Mouse (Mus musculus) limb, embryonic 15.5 days (tissue): Measurements from ENCODE around the gene Gm17334. TPM values are rescaled to one million over a fixed set of nuclear protein-coding genes. Genes with fewer than 3 reads are reported as not detected.

Experiments used
- ATAC-seq: fragments of 200-750 bp; cut with Nextera tagmentation; 2 replicates; pipeline ENCODE4 v1.8.0; 2017; ENCODE audit warnings: low read depth, moderate TSS enrichment; ENCODE audit not compliant: insufficient number of reproducible peaks, low FRiP score, low TSS enrichment
- H3K27ac ChIP-seq: fragments of 300-500 bp; sonication (generic); 2 replicates; pipeline ENCODE4 v1.5.1; 2015; ENCODE audit warnings: moderate library complexity, mild to moderate bottlenecking, inconsistent platforms
- H3K27me3 ChIP-seq: fragments of 300-500 bp; sonication (generic); 2 replicates; pipeline ENCODE4 v1.6.1; 2015; ENCODE audit warnings: inconsistent platforms
- H3K36me3 ChIP-seq: fragments of 300-500 bp; sonication (generic); 2 replicates; pipeline ENCODE4 v1.6.1; 2015; ENCODE audit warnings: inconsistent platforms
- H3K4me1 ChIP-seq: fragments of 300-500 bp; sonication (generic); 2 replicates; pipeline ENCODE4 v1.6.1; 2015; ENCODE audit warnings: inconsistent platforms
- H3K4me2 ChIP-seq: fragments of 300-500 bp; sonication (generic); 2 replicates; pipeline ENCODE4 v1.6.1; 2015; ENCODE audit warnings: mild to moderate bottlenecking, inconsistent platforms
- H3K4me3 ChIP-seq: fragments of 300-500 bp; sonication (generic); 2 replicates; pipeline ENCODE4 v1.5.1; 2015; ENCODE audit warnings: mild to moderate bottlenecking, inconsistent platforms
- H3K9ac ChIP-seq: fragments of 300-500 bp; sonication (generic); 2 replicates; pipeline ENCODE4 v1.6.1; 2015; ENCODE audit warnings: inconsistent platforms
- H3K9me3 ChIP-seq: fragments of 300-500 bp; sonication (generic); 2 replicates; pipeline ENCODE4 v1.6.1; 2016; ENCODE audit warnings: inconsistent platforms
- WGBS: fragments of 180-500 bp; shearing (Covaris S2); methylation state at CpG from one replicate; pipeline ENCODE4 v1.1.7; 2015; 5-methylcytosine and 5-hydroxymethylcytosine counted together
- polyA plus RNA-seq: library from polyadenylated mRNA; unstranded; fragments of >200 nt; fragmentation: Nextera tagmentation; extraction: Ambion mirVana; gene quantifications from 2 replicates; pipeline ENCODE4 v1.2.1, GENCODE M21; 2015

The Gm17334 gene
- polyA plus RNA-seq, 1 experiment from 2014 or later, result 0.22 TPM

DNA sequence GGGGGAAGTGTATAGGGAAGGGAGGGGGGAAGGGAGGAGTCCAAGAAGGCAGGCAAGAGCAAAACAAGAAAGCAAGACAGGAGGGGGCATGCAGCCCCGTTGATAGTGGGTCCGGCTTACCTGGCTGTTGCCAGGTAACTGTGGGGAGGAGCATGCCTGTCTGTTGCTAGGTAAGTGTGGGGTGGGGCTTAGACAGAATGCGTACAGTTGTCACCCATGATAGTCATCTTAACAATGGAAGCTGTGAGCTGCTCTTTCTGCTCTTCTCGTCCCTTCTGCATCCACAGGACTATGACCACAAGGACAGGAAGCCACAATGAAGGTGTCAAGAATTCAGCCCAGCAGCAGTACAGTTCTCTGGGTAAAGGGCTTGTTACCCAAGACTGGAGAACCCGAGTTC is 37.2 kb upstream of the Gm17334 start:
- no peak overlapping the region for H3K9ac ChIP-seq
- ATAC-seq, result no peak
- H3K27ac ChIP-seq, result no peak overlapping the region
- no peak overlapping the region for H3K4me3 ChIP-seq
- H3K4me2 ChIP-seq, result no peak overlapping the region
- WGBS, result 57% methylated on average over 5 of the region's 5 CpGs
- no peaks in the 10 kb centered on the region for H3K36me3 ChIP-seq
- H3K4me1 ChIP-seq, result peaks cover 11% of the 10 kb centered on the region
- H3K27me3 ChIP-seq, result no peaks in the 10 kb centered on the region
- H3K9me3 ChIP-seq, result no peaks in the 10 kb centered on the region

DNA sequence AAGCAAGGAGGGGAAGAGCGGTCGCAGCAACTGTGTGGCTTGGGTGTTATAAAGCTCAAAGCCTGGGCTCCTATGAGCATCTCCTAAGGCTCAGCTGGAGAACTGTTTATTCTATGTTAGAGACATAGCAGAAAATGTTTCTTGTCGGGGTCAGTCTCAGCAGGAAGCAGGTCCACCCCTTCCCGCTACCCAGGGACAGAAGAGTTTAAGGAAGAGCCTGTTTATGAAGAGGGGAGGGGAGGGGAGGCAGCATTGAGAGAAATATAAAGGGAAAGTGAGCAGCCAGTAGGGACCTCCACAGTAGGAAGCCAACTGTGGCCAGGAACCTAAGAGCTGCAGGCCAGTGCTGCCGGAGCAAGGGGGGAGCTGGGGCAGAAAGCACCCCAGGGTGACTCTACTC is 36.4 kb upstream of the Gm17334 start:
- no peak overlapping the region for H3K4me2 ChIP-seq
- no peak overlapping the region for H3K4me3 ChIP-seq
- H3K36me3 ChIP-seq, result no peaks in the 10 kb centered on the region
- H3K4me1 ChIP-seq, result peaks cover 11% of the 10 kb centered on the region
- WGBS, result 52% methylated on average over 5 of the region's 5 CpGs
- no peak for ATAC-seq
- H3K27ac ChIP-seq, result no peak overlapping the region
- H3K27me3 ChIP-seq, result no peaks in the 10 kb centered on the region
- no peaks in the 10 kb centered on the region for H3K9me3 ChIP-seq
- no peak overlapping the region for H3K9ac ChIP-seq

GRCm38 (mm10) chr11:53805786-53806185 is 32.8 kb upstream of the Gm17334 start:
- H3K27me3 ChIP-seq, result no peaks in the 10 kb centered on the region
- ATAC-seq, result no peak
- peaks cover 11% of the 10 kb centered on the region for H3K4me1 ChIP-seq
- 53% methylated on average over 9 of the region's 9 CpGs for WGBS
- no peak overlapping the region for H3K9ac ChIP-seq
- no peaks in the 10 kb centered on the region for H3K36me3 ChIP-seq
- H3K4me3 ChIP-seq, result no peak overlapping the region
- H3K9me3 ChIP-seq, result no peaks in the 10 kb centered on the region
- no peak overlapping the region for H3K4me2 ChIP-seq
- no peak overlapping the region for H3K27ac ChIP-seq

DNA sequence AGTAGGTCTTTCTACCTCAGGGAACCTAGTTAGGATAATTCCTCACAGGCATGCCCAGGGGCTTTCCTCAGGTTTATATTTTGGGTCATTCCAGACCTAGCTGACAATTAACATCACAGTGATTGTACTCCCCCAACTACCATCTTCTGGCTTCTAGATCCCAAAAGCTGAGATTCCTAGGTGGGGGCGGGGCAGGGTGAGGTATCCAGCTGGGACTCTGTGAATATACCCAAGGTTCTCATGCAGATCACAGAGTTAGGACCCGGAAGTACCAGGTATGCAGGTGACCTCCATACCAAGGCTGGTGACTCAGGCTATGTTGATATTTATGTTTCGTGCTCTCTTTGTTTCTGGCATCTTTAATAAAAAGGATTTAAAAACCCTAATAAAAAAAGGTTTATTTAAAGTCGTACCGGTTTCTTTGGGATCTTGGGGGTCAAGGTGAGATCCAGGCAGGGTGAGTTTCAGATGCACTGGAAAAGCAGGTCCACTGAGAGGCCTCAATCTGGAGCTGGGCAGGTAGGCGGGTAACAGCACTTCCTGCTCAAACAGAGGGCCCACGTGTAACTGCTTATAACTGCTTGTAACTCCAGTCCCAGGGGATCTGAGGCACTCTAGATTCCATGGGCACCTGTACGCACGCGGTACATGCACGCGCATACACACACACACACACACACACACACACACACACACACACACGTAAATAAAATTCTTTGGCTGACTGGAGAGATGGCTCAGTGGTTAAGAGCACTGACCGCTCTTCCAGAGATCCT is 31.8 kb upstream of the Gm17334 start:
- Histone ChIP-seq H3K9me3 (no peaks in the 10 kb centered on the region), H3K4me3 (no peak overlapping the region), H3K9ac (no peak overlapping the region), H3K4me1 (peaks cover 10% of the 10 kb centered on the region), H3K36me3 (no peaks in the 10 kb centered on the region), H3K27me3 (no peaks in the 10 kb centered on the region), H3K4me2 (no peak overlapping the region), H3K27ac (no peak overlapping the region)
- ATAC-seq, result no peak
- WGBS, result 64% methylated on average over 14 of the region's 14 CpGs

- WGBS, result 82% methylated on average over 6 of the region's 6 CpGs
- peaks cover 10% of the 10 kb centered on the region for H3K4me1 ChIP-seq
- H3K4me3 ChIP-seq, result no peak overlapping the region
- no peak for ATAC-seq
- no peak overlapping the region for H3K4me2 ChIP-seq
- no peaks in the 10 kb centered on the region for H3K36me3 ChIP-seq
- H3K9ac ChIP-seq, result no peak overlapping the region
- H3K27ac ChIP-seq, result no peak overlapping the region
- H3K27me3 ChIP-seq, result no peaks in the 10 kb centered on the region
- H3K9me3 ChIP-seq, result no peaks in the 10 kb centered on the region
Observed at GRCm38 (mm10) chr11:53803494-53803893, 30.5 kb upstream of the Gm17334 start.

- peaks cover 10% of the 10 kb centered on the region for H3K4me1 ChIP-seq
- no peaks in the 10 kb centered on the region for H3K27me3 ChIP-seq
- H3K27ac ChIP-seq, result no peak overlapping the region
- ATAC-seq, result no peak
- no peak overlapping the region for H3K4me3 ChIP-seq
- 69% methylated on average over 12 of the region's 12 CpGs for WGBS
- H3K4me2 ChIP-seq, result no peak overlapping the region
- no peaks in the 10 kb centered on the region for H3K9me3 ChIP-seq
- no peaks in the 10 kb centered on the region for H3K36me3 ChIP-seq
- H3K9ac ChIP-seq, result no peak overlapping the region
Observed at GRCm38 (mm10) chr11:53803093-53803492, 30.1 kb upstream of the Gm17334 start.

- no peaks in the 10 kb centered on the region for H3K36me3 ChIP-seq
- WGBS, result 81% methylated on average over 5 of the region's 5 CpGs
- ATAC-seq, result no peak
- no peaks in the 10 kb centered on the region for H3K27me3 ChIP-seq
- no peak overlapping the region for H3K27ac ChIP-seq
- peaks cover 26% of the 10 kb centered on the region for H3K4me1 ChIP-seq
- H3K9me3 ChIP-seq, result no peaks in the 10 kb centered on the region
- no peak overlapping the region for H3K9ac ChIP-seq
- H3K4me2 ChIP-seq, result no peak overlapping the region
- no peak overlapping the region for H3K4me3 ChIP-seq
Observed at GRCm38 (mm10) chr11:53800975-53801374, 28.0 kb upstream of the Gm17334 start.

GRCm38 (mm10) chr11:53800036-53800435 is 27.0 kb upstream of the Gm17334 start:
- no peaks in the 10 kb centered on the region for H3K27me3 ChIP-seq
- H3K27ac ChIP-seq, result no peak overlapping the region
- no peak overlapping the region for H3K4me3 ChIP-seq
- H3K9ac ChIP-seq, result no peak overlapping the region
- H3K4me1 ChIP-seq, result peaks cover 26% of the 10 kb centered on the region
- H3K9me3 ChIP-seq, result no peaks in the 10 kb centered on the region
- H3K4me2 ChIP-seq, result no peak overlapping the region
- no peak for ATAC-seq
- no peaks in the 10 kb centered on the region for H3K36me3 ChIP-seq
- 64% methylated on average over 4 of the region's 4 CpGs for WGBS

DNA sequence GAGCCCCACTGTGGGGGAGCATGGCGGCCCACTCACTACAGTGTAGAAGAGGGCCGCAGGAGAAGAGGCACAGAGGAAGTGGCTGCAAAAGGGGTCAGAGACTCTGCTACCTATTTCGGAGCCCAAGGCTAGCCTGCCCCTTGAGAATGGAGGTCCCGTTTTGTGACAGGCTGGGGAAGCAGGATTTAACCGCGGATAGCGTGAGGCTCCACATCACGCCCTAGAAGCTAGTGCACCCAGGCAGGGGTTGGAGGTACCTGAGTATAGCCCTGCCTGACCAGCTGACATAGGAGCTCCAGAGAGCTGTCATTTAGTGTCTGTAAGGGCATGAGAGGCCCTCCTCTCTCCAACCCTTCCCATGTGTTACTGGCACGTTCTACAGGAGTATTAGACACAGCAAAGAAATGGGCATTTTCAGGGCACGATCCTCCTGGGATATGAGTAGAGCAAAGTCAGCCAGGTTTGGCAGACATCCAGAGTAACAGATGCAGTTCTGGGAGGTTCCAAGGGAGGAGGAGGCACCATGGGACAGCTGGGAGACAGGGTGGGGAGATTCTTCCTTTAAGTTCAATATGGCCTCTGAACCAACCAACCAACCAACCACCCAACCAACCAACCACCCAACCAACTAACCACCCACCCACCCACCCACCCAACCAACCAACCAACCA is 25.2 kb upstream of the Gm17334 start:
- no peak for ATAC-seq
- Histone ChIP-seq H3K9ac (no peak overlapping the region), H3K27me3 (no peaks in the 10 kb centered on the region), H3K9me3 (no peaks in the 10 kb centered on the region), H3K4me2 (no peak overlapping the region), H3K36me3 (no peaks in the 10 kb centered on the region), H3K4me3 (no peak overlapping the region), H3K4me1 (peaks cover 37% of the 10 kb centered on the region), H3K27ac (no peak overlapping the region)
- 90% methylated on average over 10 of the region's 10 CpGs for WGBS

DNA sequence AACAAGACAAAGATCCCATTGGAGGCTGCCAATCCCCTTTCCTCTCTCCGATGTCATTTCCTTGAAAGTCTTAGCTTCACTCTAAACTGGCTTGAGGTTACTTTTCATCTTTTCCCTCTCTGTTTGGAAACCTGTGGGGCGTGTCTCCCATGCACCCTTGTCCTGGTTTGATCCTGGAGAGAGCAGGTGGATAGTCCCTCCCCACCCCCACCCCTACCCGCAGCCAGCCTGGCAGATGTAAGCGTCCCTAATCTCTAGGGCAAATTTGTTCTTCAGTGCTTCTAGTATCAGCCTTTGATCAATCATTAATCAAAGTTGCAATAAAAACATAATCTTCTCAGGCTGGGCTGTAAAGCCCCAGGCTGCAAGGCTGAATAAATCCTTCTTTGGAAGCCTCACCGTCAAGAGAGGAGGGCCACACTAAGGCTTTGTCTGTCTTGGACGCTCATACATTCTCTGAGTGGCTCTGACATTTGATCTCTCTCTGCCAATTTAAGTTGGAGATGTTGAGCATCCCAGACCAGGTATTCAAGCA is 24.5 kb upstream of the Gm17334 start:
- Histone ChIP-seq H3K9ac (no peak overlapping the region), H3K27me3 (no peaks in the 10 kb centered on the region), H3K27ac (no peak overlapping the region), H3K4me2 (no peak overlapping the region), H3K9me3 (no peaks in the 10 kb centered on the region), H3K36me3 (no peaks in the 10 kb centered on the region), H3K4me1 (peaks cover 35% of the 10 kb centered on the region), H3K4me3 (no peak overlapping the region)
- no peak for ATAC-seq
- WGBS, result 54% methylated on average over 6 of the region's 6 CpGs

DNA sequence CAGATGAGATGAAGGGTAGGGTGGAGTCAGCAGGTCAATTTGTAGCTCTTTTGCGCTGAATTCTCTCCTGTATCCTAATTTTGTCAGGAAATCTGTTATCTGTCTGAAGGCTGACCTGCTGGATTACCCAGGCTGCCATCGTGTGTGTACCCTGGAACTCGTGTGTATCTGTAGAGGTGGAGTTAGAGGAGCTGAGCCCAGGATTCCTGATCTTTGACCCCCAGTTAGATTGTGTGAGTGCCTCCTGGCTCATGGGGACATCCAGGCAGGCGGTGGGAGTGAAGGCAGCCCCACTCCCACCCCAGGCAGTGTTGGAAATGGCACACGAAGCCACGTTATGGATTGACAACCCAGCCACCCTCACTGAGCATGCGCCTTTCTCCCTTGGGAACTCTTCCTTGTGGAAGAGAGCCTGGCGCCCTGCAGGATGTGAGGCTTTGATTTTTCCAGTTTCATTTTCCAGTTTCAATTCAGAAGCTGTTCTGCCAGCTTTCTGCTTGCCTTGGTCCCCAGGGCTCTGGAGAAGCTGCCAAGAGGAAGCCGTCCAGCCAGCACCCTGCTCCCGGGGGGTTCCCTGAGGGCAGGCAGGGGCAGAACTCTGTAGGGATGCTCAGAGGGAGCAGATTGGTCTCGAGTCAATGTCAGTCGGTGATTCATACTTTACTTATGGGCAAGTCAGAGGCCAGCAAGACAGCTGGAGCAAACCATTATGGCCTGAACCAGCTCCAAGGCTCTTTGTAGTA is 23.6 kb upstream of the Gm17334 start:
- H3K9ac ChIP-seq, result no peak overlapping the region
- no peak overlapping the region for H3K27ac ChIP-seq
- no peaks in the 10 kb centered on the region for H3K9me3 ChIP-seq
- no peaks in the 10 kb centered on the region for H3K36me3 ChIP-seq
- H3K4me1 ChIP-seq, result peaks cover 35% of the 10 kb centered on the region
- H3K27me3 ChIP-seq, result no peaks in the 10 kb centered on the region
- H3K4me2 ChIP-seq, result no peak overlapping the region
- H3K4me3 ChIP-seq, result no peak overlapping the region
- ATAC-seq, result no peak
- WGBS, result 56% methylated on average over 12 of the region's 12 CpGs

- no peak overlapping the region for H3K27ac ChIP-seq
- ATAC-seq, result no peak
- H3K4me2 ChIP-seq, result no peak overlapping the region
- no peaks in the 10 kb centered on the region for H3K36me3 ChIP-seq
- H3K9ac ChIP-seq, result no peak overlapping the region
- 51% methylated on average over 8 of the region's 8 CpGs for WGBS
- no peaks in the 10 kb centered on the region for H3K9me3 ChIP-seq
- no peaks in the 10 kb centered on the region for H3K27me3 ChIP-seq
- no peak overlapping the region for H3K4me3 ChIP-seq
- H3K4me1 ChIP-seq, result peaks cover 35% of the 10 kb centered on the region
Observed at GRCm38 (mm10) chr11:53795813-53796212, 22.8 kb upstream of the Gm17334 start.
